Mouse (Mus musculus) urinary bladder, adult 2 months (tissue): ENCODE measurements around the gene Ddx4. TPM values are rescaled to one million over a fixed set of nuclear protein-coding genes. Genes with fewer than 3 reads are reported as not detected.

Experiments used
- DNase-seq: peaks from one replicate; pipeline ENCODE4 v3.0.0; 2022; ENCODE audit warnings: low spot score
- polyA plus RNA-seq: library from polyadenylated mRNA; depleted of rRNA; stranded (reverse); fragments of >200 nt; gene quantifications from 2 replicates; pipeline ENCODE4 v1.2.3, GENCODE M21; 2012; rRNA removed

Gene Ddx4
- 0.12 and 0.19 TPM in 2 replicates for polyA plus RNA-seq

GRCm38 (mm10) chr13:112652205-112652604, at the start of gene Ddx4:
Gene Ddx4 (minus strand): TSS chr13:112652475.
- no peak for DNase-seq

- no peak for DNase-seq
Measured at GRCm38 (mm10) chr13:112701256-112701655, 49.0 kb upstream of the Ddx4 start.

- DNase-seq = no peak
Measured at GRCm38 (mm10) chr13:112695526-112696240, 43.4 kb upstream of the Ddx4 start.

GRCm38 (mm10) chr13:112692870-112693553, 40.7 kb upstream of the Ddx4 start:
- DNase-seq = no peak

GRCm38 (mm10) chr13:112686155-112686554, 33.9 kb upstream of the Ddx4 start:
- no peak for DNase-seq

- no peak for DNase-seq
Measured at GRCm38 (mm10) chr13:112683970-112684369, 31.7 kb upstream of the Ddx4 start.

- no peak for DNase-seq
Measured at GRCm38 (mm10) chr13:112683312-112683711, 31.0 kb upstream of the Ddx4 start.

GRCm38 (mm10) chr13:112678154-112678553, 25.9 kb upstream of the Ddx4 start:
- no peak for DNase-seq

- no peak for DNase-seq
Measured at GRCm38 (mm10) chr13:112673899-112674447, 21.7 kb upstream of the Ddx4 start.

GRCm38 (mm10) chr13:112672797-112673196, 20.5 kb upstream of the Ddx4 start:
- DNase-seq = no peak

GRCm38 (mm10) chr13:112671708-112672107, 19.4 kb upstream of the Ddx4 start:
- no peak for DNase-seq

- DNase-seq = no peak
Measured at GRCm38 (mm10) chr13:112667215-112667614, 14.9 kb upstream of the Ddx4 start.

- no peak for DNase-seq
Measured at GRCm38 (mm10) chr13:112666433-112667024, 14.3 kb upstream of the Ddx4 start.

GRCm38 (mm10) chr13:112661687-112662086, 9.4 kb upstream of the Ddx4 start:
- DNase-seq = no peak

- DNase-seq = peak; percentile 69
Measured at GRCm38 (mm10) chr13:112660574-112661381, 8.5 kb upstream of the Ddx4 start, which contains the start of gene Slc38a9. Gene Slc38a9 (plus strand): TSS chr13:112660751.

- DNase-seq = no peak
Measured at GRCm38 (mm10) chr13:112659986-112660573, 7.8 kb upstream of the Ddx4 start.

GRCm38 (mm10) chr13:112651183-112651582, 1.1 kb downstream of the Ddx4 start:
- no peak for DNase-seq

- DNase-seq = no peak
Measured at GRCm38 (mm10) chr13:112645529-112646186, 6.6 kb downstream of the Ddx4 start.

GRCm38 (mm10) chr13:112644996-112645395, 7.3 kb downstream of the Ddx4 start:
- no peak for DNase-seq

GRCm38 (mm10) chr13:112642897-112643296, 9.4 kb downstream of the Ddx4 start:
- no peak for DNase-seq

- no peak for DNase-seq
Measured at GRCm38 (mm10) chr13:112639111-112639510, 13.2 kb downstream of the Ddx4 start.
